Mouse (Mus musculus) ES-Bruce4 (cell line): ENCODE measurements around the gene Col18a1.

ENCODE experiments used
- CTCF ChIP-seq: IDR thresholded peaks from one replicate; pipeline ENCODE4 v1.8.1; 2011; ENCODE audit warnings: low read depth, low read length
- EP300 ChIP-seq: IDR thresholded peaks from 2 replicates; pipeline ENCODE4 v1.6.1; 2011; ENCODE audit warnings: low read depth, low read length; ENCODE audit not compliant: insufficient read depth
- POLR2A ChIP-seq: IDR thresholded peaks from one replicate; pipeline ENCODE4 v1.8.1; 2011; ENCODE audit warnings: low read length; ENCODE audit not compliant: insufficient read depth

GRCm38 (mm10) chr10:77110010-77110409 is 56.3 kb downstream of the Col18a1 start:
- TF ChIP-seq CTCF, result no peak
- no peak for TF ChIP-seq POLR2A
- TF ChIP-seq EP300, result no peak
